Mouse (Mus musculus) liver, postnatal 0 days (tissue): ENCODE data around the gene Ezr. TPM values are rescaled to one million over a fixed set of nuclear protein-coding genes. Genes with fewer than 3 reads are reported as not detected.
A peak's percentile ranks its signal among the peaks of the same experiment; 100 is the strongest.

Source experiments
- ATAC-seq: fragments of 200-750 bp; cut with Nextera tagmentation; 2 replicates; pipeline ENCODE4 v1.8.0; 2017; ENCODE audit warnings: mild to moderate bottlenecking, moderate library complexity
- DNase-seq: peaks from one replicate; pipeline ENCODE4 v3.0.0-alpha.2; 2016
- H3K27ac ChIP-seq: fragments of 300-500 bp; sonication (generic); 2 replicates; pipeline ENCODE4 v1.5.1; 2014; ENCODE audit warnings: antibody characterized with exemption, moderate library complexity, mild to moderate bottlenecking, low read depth
- H3K27me3 ChIP-seq: fragments of 300-500 bp; sonication (generic); 2 replicates; pipeline ENCODE4 v1.6.1; 2014; ENCODE audit warnings: low read length, control low read depth, mixed read lengths; ENCODE audit not compliant: insufficient read depth
- H3K36me3 ChIP-seq: fragments of 300-500 bp; sonication (generic); replicated peaks from 2 replicates; pipeline ENCODE4 v1.6.1; 2014; ENCODE audit warnings: mild to moderate bottlenecking, control low read depth, low read length, moderate library complexity, mixed read lengths; ENCODE audit not compliant: insufficient read depth
- H3K4me1 ChIP-seq: fragments of 300-500 bp; sonication (generic); 2 replicates; pipeline ENCODE4 v1.6.1; 2014; ENCODE audit warnings: antibody characterized with exemption, mild to moderate bottlenecking, control low read depth; ENCODE audit not compliant: insufficient read depth
- H3K4me2 ChIP-seq: fragments of 300-500 bp; sonication (generic); 2 replicates; pipeline ENCODE4 v1.6.1; 2014; ENCODE audit warnings: low read depth, mild to moderate bottlenecking, low read length, moderate library complexity, mixed read lengths
- H3K4me3 ChIP-seq: fragments of 300-500 bp; sonication (generic); 2 replicates; pipeline ENCODE4 v1.5.1; 2014; ENCODE audit warnings: low read depth, low read length
- H3K9ac ChIP-seq: fragments of 300-500 bp; sonication (generic); replicated peaks from 2 replicates; pipeline ENCODE4 v1.6.1; 2014; ENCODE audit warnings: mild to moderate bottlenecking, moderate library complexity
- H3K9me3 ChIP-seq: fragments of 300-500 bp; sonication (generic); 2 replicates; pipeline ENCODE4 v1.6.1; 2016; ENCODE audit warnings: mild to moderate bottlenecking, control low read depth, low read length, mixed read lengths
- CTCF ChIP-seq: sonication (generic); IDR thresholded peaks from 2 replicates; pipeline ENCODE4 v1.5.1; 2016; ENCODE audit warnings: antibody characterized with exemption, low read depth
- EP300 ChIP-seq: IDR thresholded peaks from 2 replicates; pipeline ENCODE4 v1.6.1; 2016; ENCODE audit warnings: antibody characterized with exemption, low read depth, mild to moderate bottlenecking
- WGBS: fragments of 180-500 bp; shearing (Covaris S2); extraction: QIAGEN DNeasy Blood & Tissue Kit; methylation state at CpG from one replicate; pipeline ENCODE4 v1.1.7; 2014; ENCODE audit not compliant: insufficient replicate concordance; 5-methylcytosine and 5-hydroxymethylcytosine counted together
- polyA plus RNA-seq: library from polyadenylated mRNA; unstranded; fragments of >200 nt; fragmentation: Nextera tagmentation; extraction: Ambion mirVana; gene quantifications from 2 replicates; pipeline ENCODE4 v1.2.1, GENCODE M21; 2015

Gene Ezr
- polyA plus RNA-seq, 1 experiment from 2014 or later, result 34.8 TPM

GRCm38 (mm10) chr17:6816151-6816550 is 33.6 kb upstream of the Ezr start:
- no peaks in the 10 kb centered on the region for H3K36me3 ChIP-seq
- no peak for DNase-seq
- peaks cover 11% of the 10 kb centered on the region for H3K4me1 ChIP-seq
- no peak overlapping the region for H3K9ac ChIP-seq
- no peak overlapping the region for H3K4me2 ChIP-seq
- H3K9me3 ChIP-seq, result no peaks in the 10 kb centered on the region
- WGBS, result 47% methylated on average over 1 of the region's 1 CpGs
- peak; percentile 41 for ATAC-seq
- no peaks in the 10 kb centered on the region for H3K27me3 ChIP-seq
- H3K4me3 ChIP-seq, result no peak overlapping the region
- H3K27ac ChIP-seq, result no peak overlapping the region
- TF ChIP-seq EP300 (no peak), CTCF (no peak)

GRCm38 (mm10) chr17:6814656-6815055 is 32.1 kb upstream of the Ezr start:
- ATAC-seq (peak; percentile 62), DNase-seq (peak; percentile 43)
- no peak overlapping the region for H3K4me3 ChIP-seq
- no peak overlapping the region for H3K9ac ChIP-seq
- TF ChIP-seq CTCF (no peak), EP300 (peak; percentile 71; the same call in 1 of the 2 replicates)
- 34% methylated on average over 4 of the region's 4 CpGs for WGBS
- H3K9me3 ChIP-seq, result no peaks in the 10 kb centered on the region
- no peaks in the 10 kb centered on the region for H3K27me3 ChIP-seq
- no peak overlapping the region for H3K4me2 ChIP-seq
- H3K27ac ChIP-seq, result peak overlapping the region; percentile 29; the same call in 1 of the 2 replicates
- peaks cover 11% of the 10 kb centered on the region for H3K4me1 ChIP-seq
- H3K36me3 ChIP-seq, result no peaks in the 10 kb centered on the region

GRCm38 (mm10) chr17:6812851-6813191 is 30.2 kb upstream of the Ezr start:
- Histone ChIP-seq H3K27ac (no peak overlapping the region), H3K4me1 (peaks cover 11% of the 10 kb centered on the region), H3K4me2 (no peak overlapping the region), H3K9ac (no peak overlapping the region), H3K27me3 (no peaks in the 10 kb centered on the region), H3K4me3 (no peak overlapping the region), H3K36me3 (no peaks in the 10 kb centered on the region), H3K9me3 (no peaks in the 10 kb centered on the region)
- DNase-seq (no peak), ATAC-seq (no peak)
- 50% methylated on average over 3 of the region's 3 CpGs for WGBS
- TF ChIP-seq EP300 (no peak), CTCF (no peak)

GRCm38 (mm10) chr17:6811931-6812850 is 29.6 kb upstream of the Ezr start:
- no peak overlapping the region for H3K4me3 ChIP-seq
- H3K4me2 ChIP-seq, result no peak overlapping the region
- no peaks in the 10 kb centered on the region for H3K9me3 ChIP-seq
- TF ChIP-seq CTCF (no peak), EP300 (0 out of 2 replicates have a peak, but pooled peaks have one; percentile 13)
- no peak overlapping the region for H3K27ac ChIP-seq
- peaks cover 11% of the 10 kb centered on the region for H3K4me1 ChIP-seq
- no peaks in the 10 kb centered on the region for H3K36me3 ChIP-seq
- no peak overlapping the region for H3K9ac ChIP-seq
- no peak for ATAC-seq
- WGBS, result 52% methylated on average over 7 of the region's 7 CpGs
- no peak for DNase-seq
- H3K27me3 ChIP-seq, result no peaks in the 10 kb centered on the region

GRCm38 (mm10) chr17:6809331-6809730 is 26.7 kb upstream of the Ezr start:
- H3K4me3 ChIP-seq, result no peak overlapping the region
- no peaks in the 10 kb centered on the region for H3K36me3 ChIP-seq
- H3K9ac ChIP-seq, result no peak overlapping the region
- no peaks in the 10 kb centered on the region for H3K9me3 ChIP-seq
- no peak for DNase-seq
- 86% methylated on average over 3 of the region's 3 CpGs for WGBS
- H3K27ac ChIP-seq, result no peak overlapping the region
- ATAC-seq, result no peak
- no peak overlapping the region for H3K4me2 ChIP-seq
- peaks cover 11% of the 10 kb centered on the region for H3K4me1 ChIP-seq
- TF ChIP-seq EP300 (no peak), CTCF (no peak)
- H3K27me3 ChIP-seq, result no peaks in the 10 kb centered on the region

- DNase-seq, result no peak
Measured at GRCm38 (mm10) chr17:6808521-6809165, 26.1 kb upstream of the Ezr start.

More at GRCm38 (mm10) chr17:6808521-6809165, 26.1 kb upstream of the Ezr start:
- no peak for ATAC-seq
- H3K9me3 ChIP-seq, result no peaks in the 10 kb centered on the region
- no peaks in the 10 kb centered on the region for H3K27me3 ChIP-seq
- no peak overlapping the region for H3K4me3 ChIP-seq
- no peak overlapping the region for H3K27ac ChIP-seq
- no peaks in the 10 kb centered on the region for H3K36me3 ChIP-seq
- peaks cover 9% of the 10 kb centered on the region; the same call in 1 of the 2 replicates for H3K4me1 ChIP-seq
- H3K9ac ChIP-seq, result no peak overlapping the region
- WGBS, result 78% methylated on average over 8 of the region's 8 CpGs
- no peak for TF ChIP-seq CTCF
- no peak for TF ChIP-seq EP300
- H3K4me2 ChIP-seq, result no peak overlapping the region
